Mouse (Mus musculus): ENCODE data around the gene Itpr3. TPM values are rescaled to one million over a fixed set of nuclear protein-coding genes. Genes with fewer than 3 reads are reported as not detected.

Gene Itpr3
- total and polyA plus RNA-seq, 2 experiments from 2014 or later = 0.90 to 4.7 TPM

- no peaks in the 10 kb centered on the region for H3K9me3 ChIP-seq (ENCODE audit: low read length)
- no peaks in the 10 kb centered on the region for H3K4me1 ChIP-seq (ENCODE audit: insufficient read depth, low read length)
- DNase-seq (ENCODE audit: low spot score) = no peak
- no peak overlapping the region for H3K27ac ChIP-seq (ENCODE audit: low read depth, low read length)
- H3K4me2 ChIP-seq (ENCODE audit: low read depth, low read length, poor library complexity, severe bottlenecking) = no peak overlapping the region
- no peaks in the 10 kb centered on the region for H3K36me3 ChIP-seq (ENCODE audit: insufficient read depth, low read length)
- no peak for ATAC-seq (ENCODE audit: low FRiP score)
- H3K4me3 ChIP-seq (ENCODE audit: low read depth, low read length) = no peak overlapping the region
- TF ChIP-seq CTCF (IDR thresholded peaks at IDR 0.05) = no peak
- WGBS = 75% methylated on average over 14 of the region's 14 CpGs
- H3K27me3 ChIP-seq (ENCODE audit: insufficient read depth, low read length) = no peaks in the 10 kb centered on the region
- no peak overlapping the region for H3K9ac ChIP-seq (replicated peaks; ENCODE audit: low read length, poor library complexity, severe bottlenecking)
These were observed 8.5 kb upstream of the Itpr3 start for GRCm38 (mm10) chr17:27048445-27049239.

DNA sequence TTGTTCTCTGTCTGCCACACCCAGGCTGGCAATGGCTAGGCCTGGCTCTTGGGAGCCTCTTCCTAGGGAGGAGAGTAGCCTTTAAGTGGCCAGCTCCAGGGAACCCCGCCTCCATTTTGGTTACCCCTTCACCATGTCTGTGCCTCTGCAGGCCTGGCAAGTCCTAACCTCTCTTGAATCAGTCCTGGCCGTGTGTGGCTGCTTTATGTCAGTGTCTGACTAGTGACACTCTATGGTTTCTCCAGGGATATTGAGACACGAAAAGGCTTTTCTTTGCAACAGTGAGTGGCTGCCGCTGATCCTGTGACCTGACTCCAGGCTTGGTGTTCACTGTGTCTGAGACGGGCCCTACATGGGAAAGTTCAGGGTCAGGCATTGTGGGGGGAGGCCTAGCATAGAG, 6.3 kb upstream of the Itpr3 start:
- Histone ChIP-seq H3K36me3 (ENCODE audit: insufficient read depth, low read length) (no peaks in the 10 kb centered on the region), H3K9ac (replicated peaks; ENCODE audit: low read length, poor library complexity, severe bottlenecking) (no peak overlapping the region), H3K27me3 (ENCODE audit: insufficient read depth, low read length) (peaks cover 5% of the 10 kb centered on the region; the same call in 1 of the 2 replicates), H3K4me2 (ENCODE audit: low read depth, low read length, poor library complexity, severe bottlenecking) (no peak overlapping the region), H3K4me1 (ENCODE audit: insufficient read depth, low read length) (no peaks in the 10 kb centered on the region), H3K9me3 (ENCODE audit: low read length) (no peaks in the 10 kb centered on the region), H3K4me3 (ENCODE audit: low read depth, low read length) (no peak overlapping the region), H3K27ac (ENCODE audit: low read depth, low read length) (no peak overlapping the region)
- no peak for DNase-seq (ENCODE audit: low spot score)
- WGBS = 68% methylated on average over 5 of the region's 5 CpGs
- no peak for TF ChIP-seq CTCF (IDR thresholded peaks at IDR 0.05)
- no peak for ATAC-seq (ENCODE audit: low FRiP score)

DNA sequence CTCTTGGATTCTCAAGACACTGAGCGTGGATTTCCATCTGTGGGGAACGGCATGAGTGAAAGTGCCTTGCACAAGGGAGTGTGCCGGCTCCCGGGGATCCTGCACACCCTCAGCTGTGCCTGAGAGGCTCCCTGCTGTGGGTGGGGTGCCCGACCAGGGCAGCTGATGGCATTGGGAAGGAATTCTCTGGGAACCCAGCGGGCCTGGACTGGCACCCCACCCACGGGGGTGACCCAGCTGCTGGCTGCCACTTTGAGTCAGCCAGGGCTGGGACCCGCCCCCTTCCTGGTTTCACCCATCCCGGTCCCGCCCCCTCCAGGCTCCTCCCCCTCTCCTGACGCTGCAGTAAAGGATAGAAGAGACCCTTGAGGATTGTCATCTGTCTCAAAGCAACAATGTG, 5.6 kb upstream of the Itpr3 start:
- no peak overlapping the region for H3K27ac ChIP-seq (ENCODE audit: low read depth, low read length)
- ATAC-seq (ENCODE audit: low FRiP score) = no peak
- 45% methylated on average over 10 of the region's 11 CpGs for WGBS
- H3K9me3 ChIP-seq (ENCODE audit: low read length) = no peaks in the 10 kb centered on the region
- no peaks in the 10 kb centered on the region for H3K4me1 ChIP-seq (ENCODE audit: insufficient read depth, low read length)
- peaks cover 11% of the 10 kb centered on the region; the same call in 1 of the 2 replicates for H3K27me3 ChIP-seq (ENCODE audit: insufficient read depth, low read length)
- no peak overlapping the region for H3K9ac ChIP-seq (replicated peaks; ENCODE audit: low read length, poor library complexity, severe bottlenecking)
- H3K4me3 ChIP-seq (ENCODE audit: low read depth, low read length) = no peak overlapping the region
- H3K36me3 ChIP-seq (ENCODE audit: insufficient read depth, low read length) = no peaks in the 10 kb centered on the region
- DNase-seq (ENCODE audit: low spot score) = no peak
- H3K4me2 ChIP-seq (ENCODE audit: low read depth, low read length, poor library complexity, severe bottlenecking) = no peak overlapping the region
- TF ChIP-seq CTCF (IDR thresholded peaks at IDR 0.05) = no peak

DNA sequence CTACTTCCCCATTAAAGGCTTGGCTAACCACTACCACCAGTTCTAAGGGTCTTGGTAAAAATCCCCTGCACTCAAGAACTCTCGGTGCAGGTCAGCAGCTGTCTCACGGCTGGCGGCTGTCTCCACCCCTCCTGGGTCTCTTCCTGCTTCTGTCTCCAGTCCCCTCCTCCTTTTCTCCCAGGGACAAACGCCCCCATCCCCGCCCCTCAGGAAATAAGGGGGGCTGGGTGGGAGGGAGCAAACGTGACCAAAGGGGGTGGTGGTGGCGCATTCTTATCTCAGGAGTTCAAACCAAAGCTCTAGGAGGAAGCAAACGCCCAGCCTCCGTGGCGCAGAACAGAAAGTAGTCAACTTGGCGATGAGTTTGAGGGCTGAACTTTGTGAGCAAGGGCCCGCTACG, 934 bp upstream of the Itpr3 start:
- peaks cover 27% of the 10 kb centered on the region for H3K27me3 ChIP-seq (ENCODE audit: insufficient read depth, low read length)
- no peak for TF ChIP-seq CTCF (IDR thresholded peaks at IDR 0.05)
- WGBS = under 1% methylated on average over 13 of the region's 13 CpGs
- no peak for ATAC-seq (ENCODE audit: low FRiP score)
- no peaks in the 10 kb centered on the region for H3K9me3 ChIP-seq (ENCODE audit: low read length)
- H3K36me3 ChIP-seq (ENCODE audit: insufficient read depth, low read length) = no peaks in the 10 kb centered on the region
- no peak overlapping the region for H3K27ac ChIP-seq (ENCODE audit: low read depth, low read length)
- no peak overlapping the region; the same call in 1 of the 2 replicates for H3K4me3 ChIP-seq (ENCODE audit: low read depth, low read length)
- no peak for DNase-seq (ENCODE audit: low spot score)
- no peak overlapping the region for H3K9ac ChIP-seq (replicated peaks; ENCODE audit: low read length, poor library complexity, severe bottlenecking)
- peaks cover 7% of the 10 kb centered on the region; the same call in 1 of the 2 replicates for H3K4me1 ChIP-seq (ENCODE audit: insufficient read depth, low read length)
- peak overlapping the region; percentile 75 for H3K4me2 ChIP-seq (ENCODE audit: low read depth, low read length, poor library complexity, severe bottlenecking)

DNA sequence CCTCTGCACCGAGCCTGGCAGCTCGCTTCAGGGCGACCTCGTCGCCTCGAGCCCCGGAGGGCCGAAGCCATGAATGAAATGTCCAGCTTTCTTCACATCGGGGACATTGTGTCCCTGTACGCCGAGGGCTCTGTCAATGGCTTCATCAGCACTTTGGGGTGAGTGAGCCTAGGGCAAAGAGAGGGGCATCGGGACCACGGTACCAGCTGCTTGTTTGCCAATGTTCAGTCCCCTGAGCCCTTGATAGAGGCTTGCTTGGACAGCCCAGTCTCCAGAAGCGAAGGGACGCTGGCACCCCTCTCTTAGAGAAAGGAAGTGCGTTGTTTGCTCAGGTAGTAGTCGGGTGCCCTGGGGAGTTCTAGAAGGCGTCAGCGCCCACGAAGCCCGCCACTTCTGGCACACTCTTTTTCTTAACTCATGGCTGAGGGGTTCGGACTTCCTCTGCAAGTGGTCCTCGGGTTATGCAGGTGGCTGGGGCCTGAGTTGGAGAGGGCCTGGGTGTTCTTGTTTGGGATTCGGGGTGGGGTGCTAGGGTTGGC, 482 bp downstream of the Itpr3 start:
- DNase-seq (ENCODE audit: low spot score) (no peak), ATAC-seq (ENCODE audit: low FRiP score) (no peak)
- H3K9me3 ChIP-seq (ENCODE audit: low read length) = no peaks in the 10 kb centered on the region
- no peak overlapping the region for H3K27ac ChIP-seq (ENCODE audit: low read depth, low read length)
- no peaks in the 10 kb centered on the region for H3K36me3 ChIP-seq (ENCODE audit: insufficient read depth, low read length)
- no peak for TF ChIP-seq CTCF (IDR thresholded peaks at IDR 0.05)
- peak overlapping the region; percentile 48 for H3K4me3 ChIP-seq (ENCODE audit: low read depth, low read length)
- peaks cover 27% of the 10 kb centered on the region for H3K27me3 ChIP-seq (ENCODE audit: insufficient read depth, low read length)
- peaks cover 7% of the 10 kb centered on the region; the same call in 1 of the 2 replicates for H3K4me1 ChIP-seq (ENCODE audit: insufficient read depth, low read length)
- H3K4me2 ChIP-seq (ENCODE audit: low read depth, low read length, poor library complexity, severe bottlenecking) = peak overlapping the region; percentile 75
- peak overlapping the region; percentile 44 for H3K9ac ChIP-seq (replicated peaks; ENCODE audit: low read length, poor library complexity, severe bottlenecking)
- WGBS = 3% methylated on average over 24 of the region's 24 CpGs

GRCm38 (mm10) chr17:27060698-27061097, 3.6 kb downstream of the Itpr3 start:
- H3K36me3 ChIP-seq (ENCODE audit: insufficient read depth, low read length) = no peaks in the 10 kb centered on the region
- no peak overlapping the region for H3K4me2 ChIP-seq (ENCODE audit: low read depth, low read length, poor library complexity, severe bottlenecking)
- peaks cover 23% of the 10 kb centered on the region for H3K27me3 ChIP-seq (ENCODE audit: insufficient read depth, low read length)
- H3K4me3 ChIP-seq (ENCODE audit: low read depth, low read length) = no peak overlapping the region
- WGBS = 92% methylated on average over 8 of the region's 8 CpGs
- no peak for TF ChIP-seq CTCF (IDR thresholded peaks at IDR 0.05)
- H3K27ac ChIP-seq (ENCODE audit: low read depth, low read length) = no peak overlapping the region
- DNase-seq (ENCODE audit: low spot score) (no peak), ATAC-seq (ENCODE audit: low FRiP score) (no peak)
- no peak overlapping the region for H3K9ac ChIP-seq (replicated peaks; ENCODE audit: low read length, poor library complexity, severe bottlenecking)
- no peaks in the 10 kb centered on the region for H3K9me3 ChIP-seq (ENCODE audit: low read length)
- H3K4me1 ChIP-seq (ENCODE audit: insufficient read depth, low read length) = peaks cover 7% of the 10 kb centered on the region; the same call in 1 of the 2 replicates
